Mouse (Mus musculus): ENCODE measurements around the gene Tmem184b. TPM values are rescaled to one million over a fixed set of nuclear protein-coding genes. Genes with fewer than 3 reads are reported as not detected.
A peak's percentile ranks its signal among the peaks of the same experiment; 100 is the strongest.

The Tmem184b gene
- polyA plus RNA-seq, 1 experiment: 19.1 TPM

DNA sequence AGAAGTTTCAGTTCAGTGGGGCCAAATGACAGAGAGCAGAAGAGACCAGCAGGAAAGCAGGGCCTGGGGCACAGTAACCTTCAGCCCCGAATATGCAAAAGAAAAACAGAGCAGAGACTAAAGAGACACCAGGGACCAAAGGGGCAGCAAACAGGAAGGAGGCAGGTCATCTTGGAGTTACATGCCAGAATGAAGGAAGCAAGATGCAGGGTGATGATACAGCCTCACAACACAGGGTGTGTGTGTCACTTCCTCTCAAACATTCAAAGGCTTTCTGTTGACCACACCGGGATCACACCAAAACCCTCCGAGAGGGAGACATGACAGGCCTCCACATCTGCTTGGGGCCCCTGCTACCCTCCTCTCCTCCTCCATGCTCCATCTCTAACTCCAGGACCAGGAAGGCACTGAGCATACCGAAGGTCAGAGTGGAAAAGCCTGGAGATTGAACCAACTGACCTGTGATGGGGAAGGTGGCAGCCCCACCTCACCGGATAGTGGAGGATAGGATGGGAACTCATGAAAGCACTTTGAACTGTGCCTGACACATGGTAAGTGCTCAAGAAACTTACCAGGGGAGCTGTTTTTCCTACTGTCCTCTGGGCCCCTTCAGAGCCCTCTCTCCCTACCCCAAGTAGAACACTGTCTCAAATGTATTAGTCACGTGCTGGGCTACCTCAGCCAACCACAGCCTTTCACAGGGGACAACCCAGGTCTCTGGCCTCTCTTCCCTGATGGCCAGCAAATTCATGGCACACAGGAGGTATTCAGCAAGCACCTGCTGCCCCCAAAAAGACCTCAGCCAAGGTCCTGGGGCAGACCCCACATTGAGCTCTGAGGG lies 3.0 kb downstream of the Tmem184b start:
- TF ChIP-seq POLR2A (IDR thresholded peaks at IDR 0.05; ENCODE audit: borderline replicate concordance, control insufficient read depth, low read depth, low read length) (no peak), CTCF (IDR thresholded peaks at IDR 0.05; ENCODE audit: control insufficient read depth, insufficient read depth, low read length) (no peak)
- H3K4me1 ChIP-seq (ENCODE audit: control insufficient read depth, insufficient read depth, low read length): peaks cover 3% of the 10 kb centered on the region
- no peak overlapping the region for H3K4me3 ChIP-seq (replicated peaks; ENCODE audit: control insufficient read depth, low read depth, low read length)
- WGBS: 39% methylated on average over 6 of the region's 6 CpGs
- H3K27ac ChIP-seq (ENCODE audit: control insufficient read depth, insufficient read depth, low read depth, low read length, poor library complexity): no peak overlapping the region

GRCm38 (mm10) chr15:79399231-79400052 lies 3.9 kb downstream of the Tmem184b start:
- peaks cover 3% of the 10 kb centered on the region for H3K4me1 ChIP-seq (ENCODE audit: control insufficient read depth, insufficient read depth, low read length)
- no peak overlapping the region for H3K27ac ChIP-seq (ENCODE audit: control insufficient read depth, insufficient read depth, low read depth, low read length, poor library complexity)
- TF ChIP-seq POLR2A (IDR thresholded peaks at IDR 0.05; ENCODE audit: borderline replicate concordance, control insufficient read depth, low read depth, low read length) (no peak), CTCF (IDR thresholded peaks at IDR 0.05; ENCODE audit: control insufficient read depth, insufficient read depth, low read length) (no peak)
- no peak overlapping the region for H3K4me3 ChIP-seq (replicated peaks; ENCODE audit: control insufficient read depth, low read depth, low read length)
- WGBS: 86% methylated on average over 14 of the region's 14 CpGs

DNA sequence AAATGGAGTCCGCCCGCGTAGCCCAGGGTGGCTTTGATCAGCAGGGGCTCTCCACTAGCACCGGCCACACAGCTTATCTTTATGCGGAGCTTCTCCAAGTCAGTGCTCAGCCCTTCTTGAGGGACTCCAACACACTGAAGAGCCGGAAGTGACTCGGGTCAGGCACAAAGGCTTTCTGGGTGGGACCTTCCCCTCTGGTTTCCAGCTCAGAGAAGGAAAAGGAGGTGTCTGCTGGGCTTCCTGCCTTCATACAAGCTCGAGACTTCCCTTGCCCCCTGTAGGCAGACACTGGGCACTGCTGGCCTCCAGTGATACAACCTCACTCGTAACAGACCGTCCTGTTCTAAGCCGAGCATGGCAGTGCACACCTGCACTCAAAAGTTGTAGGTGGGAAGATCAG lies 6.6 kb downstream of the Tmem184b start:
- Histone ChIP-seq H3K27ac (ENCODE audit: control insufficient read depth, insufficient read depth, low read depth, low read length, poor library complexity) (no peak overlapping the region), H3K4me1 (ENCODE audit: control insufficient read depth, insufficient read depth, low read length) (peaks cover 2% of the 10 kb centered on the region), H3K4me3 (replicated peaks; ENCODE audit: control insufficient read depth, low read depth, low read length) (no peak overlapping the region)
- 57% methylated on average over 11 of the region's 11 CpGs for WGBS
- TF ChIP-seq CTCF (IDR thresholded peaks at IDR 0.05; ENCODE audit: control insufficient read depth, insufficient read depth, low read length) (peak; percentile 40; the same call in 1 of the 2 replicates), POLR2A (IDR thresholded peaks at IDR 0.05; ENCODE audit: borderline replicate concordance, control insufficient read depth, low read depth, low read length) (no peak)

DNA sequence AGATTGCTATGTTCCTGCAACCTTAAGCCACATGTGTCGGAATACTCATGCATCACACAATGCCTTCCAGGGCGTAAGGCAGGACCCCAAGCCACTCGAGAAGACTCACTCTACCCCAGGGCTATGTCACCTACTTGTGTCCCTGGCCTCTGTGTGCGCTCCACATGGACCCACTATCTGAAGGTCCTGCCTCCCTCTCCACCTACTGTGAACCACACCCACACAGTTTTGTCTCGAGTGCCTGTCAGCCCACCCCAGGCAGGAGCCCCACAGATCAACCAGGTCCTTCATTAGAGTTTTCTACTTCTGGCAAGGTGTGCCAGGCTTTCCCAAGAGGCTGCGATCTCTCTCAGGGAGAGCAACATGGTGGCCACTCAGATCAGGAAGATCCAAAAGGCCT lies 8.1 kb downstream of the Tmem184b start:
- H3K4me1 ChIP-seq (ENCODE audit: control insufficient read depth, insufficient read depth, low read length): peaks cover 4% of the 10 kb centered on the region
- 79% methylated on average over 6 of the region's 6 CpGs for WGBS
- H3K27ac ChIP-seq (ENCODE audit: control insufficient read depth, insufficient read depth, low read depth, low read length, poor library complexity): no peak overlapping the region
- TF ChIP-seq POLR2A (IDR thresholded peaks at IDR 0.05; ENCODE audit: borderline replicate concordance, control insufficient read depth, low read depth, low read length) (no peak), CTCF (IDR thresholded peaks at IDR 0.05; ENCODE audit: control insufficient read depth, insufficient read depth, low read length) (no peak)
- H3K4me3 ChIP-seq (replicated peaks; ENCODE audit: control insufficient read depth, low read depth, low read length): no peak overlapping the region

- Histone ChIP-seq H3K4me3 (replicated peaks; ENCODE audit: control insufficient read depth, low read depth, low read length) (no peak overlapping the region), H3K4me1 (ENCODE audit: control insufficient read depth, insufficient read depth, low read length) (peaks cover 3% of the 10 kb centered on the region; the same call in 1 of the 2 replicates), H3K27ac (ENCODE audit: control insufficient read depth, insufficient read depth, low read depth, low read length, poor library complexity) (no peak overlapping the region)
- 77% methylated on average over 4 of the region's 4 CpGs for WGBS
- TF ChIP-seq POLR2A (IDR thresholded peaks at IDR 0.05; ENCODE audit: borderline replicate concordance, control insufficient read depth, low read depth, low read length) (no peak), CTCF (IDR thresholded peaks at IDR 0.05; ENCODE audit: control insufficient read depth, insufficient read depth, low read length) (no peak)
Measured at GRCm38 (mm10) chr15:79394842-79395241, 8.5 kb downstream of the Tmem184b start.

- Histone ChIP-seq H3K4me1 (ENCODE audit: control insufficient read depth, insufficient read depth, low read length) (peaks cover 3% of the 10 kb centered on the region; the same call in 1 of the 2 replicates), H3K27ac (ENCODE audit: control insufficient read depth, insufficient read depth, low read depth, low read length, poor library complexity) (no peak overlapping the region), H3K4me3 (replicated peaks; ENCODE audit: control insufficient read depth, low read depth, low read length) (no peak overlapping the region)
- 78% methylated on average over 6 of the region's 6 CpGs for WGBS
- TF ChIP-seq CTCF (IDR thresholded peaks at IDR 0.05; ENCODE audit: control insufficient read depth, insufficient read depth, low read length): no peak
- no peak for TF ChIP-seq POLR2A (IDR thresholded peaks at IDR 0.05; ENCODE audit: borderline replicate concordance, control insufficient read depth, low read depth, low read length)
Measured at GRCm38 (mm10) chr15:79393101-79393500, 10.3 kb downstream of the Tmem184b start.

DNA sequence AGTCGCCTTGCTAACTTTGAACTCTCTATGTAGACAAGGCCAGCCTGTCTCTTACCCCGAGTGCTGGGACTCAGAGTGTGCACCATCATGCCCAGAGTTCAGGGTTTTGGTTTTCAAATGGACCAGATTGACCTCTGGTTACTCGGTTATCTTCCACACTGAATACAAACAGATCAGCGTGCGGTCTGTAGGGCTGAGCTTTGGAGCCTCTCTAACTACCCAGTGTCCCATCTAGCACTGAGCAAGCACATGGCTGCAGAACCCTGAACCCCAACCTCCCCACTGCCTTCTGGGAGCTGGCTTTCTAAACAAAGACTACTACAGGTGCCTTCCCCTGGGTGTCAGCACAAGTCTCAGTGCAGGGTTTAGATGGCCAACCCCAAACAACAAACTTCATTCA lies 10.8 kb downstream of the Tmem184b start:
- H3K4me1 ChIP-seq (ENCODE audit: control insufficient read depth, insufficient read depth, low read length): peaks cover 3% of the 10 kb centered on the region; the same call in 1 of the 2 replicates
- TF ChIP-seq POLR2A (IDR thresholded peaks at IDR 0.05; ENCODE audit: borderline replicate concordance, control insufficient read depth, low read depth, low read length) (no peak), CTCF (IDR thresholded peaks at IDR 0.05; ENCODE audit: control insufficient read depth, insufficient read depth, low read length) (no peak)
- WGBS: 84% methylated on average over 5 of the region's 5 CpGs
- H3K4me3 ChIP-seq (replicated peaks; ENCODE audit: control insufficient read depth, low read depth, low read length): no peak overlapping the region
- H3K27ac ChIP-seq (ENCODE audit: control insufficient read depth, insufficient read depth, low read depth, low read length, poor library complexity): no peak overlapping the region

All from bone marrow, adult 2 months (tissue).